Mouse (Mus musculus) embryonic facial prominence, embryonic 12.5 days (tissue): ENCODE measurements around the gene Ubap1. TPM values are rescaled to one million over a fixed set of nuclear protein-coding genes. Genes with fewer than 3 reads are reported as not detected.

Source experiments
- ATAC-seq: fragments of 200-750 bp; cut with Nextera tagmentation; 2 replicates; pipeline ENCODE4 v1.8.0; 2017; ENCODE audit not compliant: insufficient number of reproducible peaks, insufficient read depth, low FRiP score, low TSS enrichment
- H3K27ac ChIP-seq: fragments of 300-500 bp; sonication (generic); 2 replicates; pipeline ENCODE4 v1.5.1; 2016; ENCODE audit warnings: mild to moderate bottlenecking
- H3K27me3 ChIP-seq: fragments of 300-500 bp; sonication (generic); 2 replicates; pipeline ENCODE4 v1.6.1; 2016; ENCODE audit warnings: mild to moderate bottlenecking, moderate library complexity
- H3K36me3 ChIP-seq: fragments of 300-500 bp; sonication (generic); 2 replicates; pipeline ENCODE4 v1.6.1; 2016; ENCODE audit warnings: mild to moderate bottlenecking
- H3K4me1 ChIP-seq: fragments of 300-500 bp; sonication (generic); 2 replicates; pipeline ENCODE4 v1.6.1; 2016
- H3K4me2 ChIP-seq: fragments of 300-500 bp; sonication (generic); replicated peaks from 2 replicates; pipeline ENCODE4 v1.6.1; 2016; ENCODE audit warnings: mild to moderate bottlenecking, moderate library complexity
- H3K4me3 ChIP-seq: fragments of 300-500 bp; sonication (generic); 2 replicates; pipeline ENCODE4 v1.5.1; 2016; ENCODE audit warnings: mild to moderate bottlenecking
- H3K9ac ChIP-seq: fragments of 300-500 bp; sonication (generic); 2 replicates; pipeline ENCODE4 v1.6.1; 2016; ENCODE audit warnings: mild to moderate bottlenecking, moderate library complexity
- H3K9me3 ChIP-seq: fragments of 300-500 bp; sonication (generic); 2 replicates; pipeline ENCODE4 v1.6.1; 2016; ENCODE audit warnings: mild to moderate bottlenecking, moderate library complexity
- WGBS: fragments of 180-500 bp; shearing (Covaris S2); methylation state at CpG from one replicate; pipeline ENCODE4 v1.1.7; 2016; 5-methylcytosine and 5-hydroxymethylcytosine counted together
- polyA plus RNA-seq: library from polyadenylated mRNA; unstranded; fragments of >200 nt; fragmentation: Nextera tagmentation; extraction: Ambion mirVana; gene quantifications from 2 replicates; pipeline ENCODE4 v1.2.1, GENCODE M21; 2016

Ubap1 gene
- polyA plus RNA-seq, 1 experiment from 2014 or later: 74.7 TPM

DNA sequence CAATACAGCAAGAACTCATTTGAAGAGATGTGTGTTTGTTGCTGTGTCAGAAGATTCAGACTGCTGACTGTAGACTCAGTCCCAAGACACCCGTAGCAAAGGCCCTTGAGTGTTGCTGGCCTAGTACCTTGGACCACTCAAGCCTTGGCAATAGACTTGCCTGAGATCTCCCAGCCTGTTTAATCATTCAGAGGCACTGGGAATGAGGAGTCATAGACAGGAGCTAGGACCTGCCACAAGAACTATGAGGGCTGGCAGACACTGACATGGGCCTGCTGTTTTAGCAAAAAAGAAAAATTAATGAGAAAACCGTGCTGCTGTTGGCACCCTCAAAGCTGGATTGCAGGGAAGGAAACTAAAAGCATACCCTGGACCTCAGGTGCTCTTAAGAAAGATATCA is 42.2 kb downstream of the Ubap1 start:
- Histone ChIP-seq H3K4me3 (no peak overlapping the region), H3K4me1 (no peaks in the 10 kb centered on the region), H3K27me3 (no peaks in the 10 kb centered on the region), H3K36me3 (peaks cover 79% of the 10 kb centered on the region), H3K27ac (no peak overlapping the region), H3K9me3 (no peaks in the 10 kb centered on the region), H3K4me2 (no peak overlapping the region), H3K9ac (no peak overlapping the region)
- WGBS: 91% methylated on average over 2 of the region's 2 CpGs
- no peak for ATAC-seq

DNA sequence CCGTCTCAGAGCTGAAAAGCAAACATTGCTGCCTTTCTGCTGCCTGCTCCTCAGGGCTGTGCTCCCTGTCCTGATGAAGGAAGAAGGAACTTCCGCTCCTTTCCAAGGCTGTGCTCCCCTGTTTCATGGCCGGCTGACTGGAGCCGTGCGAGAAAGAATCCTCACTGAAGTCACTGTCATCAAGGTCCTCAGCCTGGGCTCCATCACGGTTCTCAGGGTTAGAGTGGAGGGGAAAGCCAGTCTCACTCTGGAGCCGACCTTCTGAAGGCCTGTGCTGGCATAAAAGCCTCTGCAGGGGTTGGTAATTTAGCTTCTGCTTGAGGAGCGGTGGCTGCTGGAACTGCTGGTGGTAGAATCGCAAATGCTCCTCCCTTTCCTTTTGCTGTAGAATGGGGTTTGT is 45.9 kb downstream of the Ubap1 start:
- no peak overlapping the region for H3K9ac ChIP-seq
- ATAC-seq: no peak
- H3K36me3 ChIP-seq: peaks cover 65% of the 10 kb centered on the region
- H3K27me3 ChIP-seq: no peaks in the 10 kb centered on the region
- no peak overlapping the region for H3K27ac ChIP-seq
- no peak overlapping the region for H3K4me2 ChIP-seq
- whole genome bisulfite sequencing: 84% methylated on average over 9 of the region's 9 CpGs
- H3K4me1 ChIP-seq: no peaks in the 10 kb centered on the region
- no peak overlapping the region for H3K4me3 ChIP-seq
- H3K9me3 ChIP-seq: no peaks in the 10 kb centered on the region

DNA sequence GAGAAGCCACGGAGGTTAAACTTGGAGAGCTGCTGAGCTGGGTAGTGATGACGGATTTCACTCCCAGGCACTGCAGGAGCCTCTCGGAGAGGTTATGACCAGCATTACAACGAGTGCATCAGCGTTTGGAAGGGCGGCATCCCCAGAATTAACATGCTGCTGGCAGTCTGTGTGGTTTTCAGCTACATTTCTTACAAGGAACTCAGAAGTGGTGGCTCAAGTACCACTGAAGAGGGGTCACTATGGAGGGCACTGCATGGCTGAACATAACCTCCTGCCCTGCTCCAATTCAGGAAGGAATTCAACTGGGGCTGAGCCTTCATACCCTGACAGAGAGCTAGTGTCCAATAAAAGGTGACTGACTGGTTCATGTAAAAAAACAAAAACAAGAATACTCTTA is 49.6 kb downstream of the Ubap1 start:
- ATAC-seq: no peak
- Histone ChIP-seq H3K9ac (no peak overlapping the region), H3K4me3 (no peak overlapping the region), H3K36me3 (peaks cover 41% of the 10 kb centered on the region), H3K27me3 (no peaks in the 10 kb centered on the region), H3K4me2 (no peak overlapping the region), H3K27ac (no peak overlapping the region), H3K9me3 (no peaks in the 10 kb centered on the region), H3K4me1 (no peaks in the 10 kb centered on the region)
- 92% methylated on average over 6 of the region's 6 CpGs for WGBS

DNA sequence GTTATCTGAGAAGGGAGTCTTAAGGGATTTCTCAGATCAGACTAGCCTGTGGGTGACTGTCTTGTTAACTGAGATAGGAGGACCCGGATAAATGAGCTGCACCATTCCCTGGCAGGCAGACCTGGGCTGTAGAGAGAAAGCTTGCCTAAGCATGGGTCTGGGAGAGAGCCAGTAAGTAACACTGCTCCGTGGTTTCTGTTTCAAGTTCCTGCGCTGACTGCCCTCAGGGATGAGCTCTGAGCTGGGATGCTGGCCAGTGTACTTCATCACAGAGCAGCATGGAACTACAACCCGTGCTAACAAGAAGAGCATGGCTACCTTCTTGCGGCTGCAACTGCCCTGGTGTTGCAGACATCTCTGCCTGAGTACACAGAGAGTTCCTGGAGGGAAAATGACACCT is 51.1 kb downstream of the Ubap1 start:
- no peak for ATAC-seq
- Histone ChIP-seq H3K4me3 (no peak overlapping the region), H3K9me3 (no peaks in the 10 kb centered on the region), H3K36me3 (peaks cover 30% of the 10 kb centered on the region), H3K4me1 (no peaks in the 10 kb centered on the region), H3K9ac (no peak overlapping the region), H3K27ac (no peak overlapping the region), H3K27me3 (no peaks in the 10 kb centered on the region), H3K4me2 (no peak overlapping the region)
- 82% methylated on average over 5 of the region's 5 CpGs for WGBS

DNA sequence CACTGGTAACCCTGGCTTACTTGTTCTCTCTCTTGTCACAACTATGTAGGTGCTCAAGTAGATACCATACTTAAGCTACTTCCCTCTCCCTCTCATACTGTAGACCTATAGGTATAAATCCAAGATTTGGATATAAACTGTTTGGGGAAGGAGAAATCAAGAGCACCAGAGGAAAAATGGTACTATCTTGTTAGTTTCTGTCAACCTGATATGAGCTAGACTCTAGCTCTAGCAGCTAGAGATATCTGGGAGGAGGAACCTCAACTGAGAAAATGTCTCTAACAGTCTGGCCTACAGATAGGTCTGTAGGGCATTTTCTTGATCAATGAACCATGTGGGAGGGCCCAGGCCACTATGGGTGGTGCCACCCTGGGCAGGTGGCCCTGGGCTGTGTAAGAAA is 52.4 kb downstream of the Ubap1 start:
- H3K4me3 ChIP-seq: no peak overlapping the region
- H3K4me2 ChIP-seq: no peak overlapping the region
- H3K27me3 ChIP-seq: no peaks in the 10 kb centered on the region
- no peaks in the 10 kb centered on the region for H3K4me1 ChIP-seq
- no peak overlapping the region for H3K9ac ChIP-seq
- H3K27ac ChIP-seq: no peak overlapping the region
- peaks cover 18% of the 10 kb centered on the region for H3K36me3 ChIP-seq
- no peaks in the 10 kb centered on the region for H3K9me3 ChIP-seq
- ATAC-seq: no peak

DNA sequence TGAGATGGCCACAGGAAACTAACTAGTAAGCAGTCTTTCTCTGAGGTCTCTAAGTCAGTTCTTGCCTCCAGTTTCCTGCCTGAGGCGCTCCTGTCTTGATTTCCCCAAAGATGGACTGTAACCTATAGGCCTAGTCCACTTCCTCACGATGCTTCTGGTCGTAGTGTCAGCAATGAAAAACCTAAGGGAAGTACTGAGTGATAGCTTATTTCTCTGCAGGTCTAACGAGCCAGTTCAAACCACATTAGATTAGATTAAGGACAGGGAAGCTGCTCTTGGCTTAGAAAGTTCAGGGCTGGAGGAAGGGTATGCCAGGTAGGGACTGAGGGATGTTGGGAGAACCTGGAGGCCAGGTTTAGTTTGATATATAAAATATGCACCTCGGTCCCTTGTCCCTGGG is 52.8 kb downstream of the Ubap1 start:
- ATAC-seq: no peak
- Histone ChIP-seq H3K9ac (no peak overlapping the region), H3K27ac (no peak overlapping the region), H3K4me2 (no peak overlapping the region), H3K4me3 (no peak overlapping the region), H3K36me3 (peaks cover 22% of the 10 kb centered on the region), H3K4me1 (no peaks in the 10 kb centered on the region), H3K9me3 (no peaks in the 10 kb centered on the region), H3K27me3 (no peaks in the 10 kb centered on the region)
- WGBS: 85% methylated on average over 5 of the region's 5 CpGs

DNA sequence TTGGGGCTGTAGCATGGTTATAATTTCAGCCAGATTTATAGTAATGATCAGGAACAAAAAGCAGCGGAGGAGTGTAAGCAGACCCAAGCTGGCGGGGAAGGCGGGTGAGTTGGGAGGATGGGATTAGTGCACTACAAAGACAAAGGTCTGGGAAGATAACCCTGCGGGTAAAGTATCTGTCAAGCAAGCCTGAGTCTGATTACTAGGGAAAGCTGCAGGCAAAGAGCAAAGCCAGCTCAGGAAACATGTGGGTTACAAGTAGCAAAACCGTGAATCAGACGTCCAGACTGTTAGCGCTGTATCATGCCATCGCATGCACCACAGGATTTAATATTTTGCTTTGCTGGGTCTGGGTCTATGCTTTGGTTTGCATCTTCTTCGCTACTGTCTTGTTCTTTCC is 57.8 kb downstream of the Ubap1 start:
- no peak for ATAC-seq
- H3K27ac ChIP-seq: no peak overlapping the region
- no peaks in the 10 kb centered on the region for H3K9me3 ChIP-seq
- no peak overlapping the region for H3K4me3 ChIP-seq
- H3K4me2 ChIP-seq: no peak overlapping the region
- H3K36me3 ChIP-seq: peaks cover 18% of the 10 kb centered on the region; the same call in 1 of the 2 replicates
- 85% methylated on average over 9 of the region's 9 CpGs for WGBS
- no peaks in the 10 kb centered on the region for H3K4me1 ChIP-seq
- no peak overlapping the region for H3K9ac ChIP-seq
- no peaks in the 10 kb centered on the region for H3K27me3 ChIP-seq

DNA sequence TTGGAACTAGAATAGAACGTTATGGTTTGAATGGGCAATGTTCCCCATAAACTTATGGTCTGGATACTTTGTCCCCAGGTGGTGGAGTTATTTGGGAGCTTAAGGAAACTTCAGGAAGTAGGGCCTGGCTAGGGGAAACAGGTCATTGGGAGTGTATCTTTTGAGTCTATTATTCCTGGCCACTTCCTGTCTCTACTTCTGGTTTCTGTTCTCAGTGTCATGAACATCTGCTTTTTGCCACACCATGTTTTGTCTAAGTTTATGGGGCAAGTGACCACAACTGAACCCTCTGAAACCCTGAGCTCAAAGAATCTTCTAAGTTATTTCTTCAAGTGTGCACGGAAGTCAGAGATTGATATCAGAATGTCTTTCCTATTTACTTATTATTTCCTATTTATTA is 58.6 kb downstream of the Ubap1 start:
- no peaks in the 10 kb centered on the region for H3K9me3 ChIP-seq

DNA sequence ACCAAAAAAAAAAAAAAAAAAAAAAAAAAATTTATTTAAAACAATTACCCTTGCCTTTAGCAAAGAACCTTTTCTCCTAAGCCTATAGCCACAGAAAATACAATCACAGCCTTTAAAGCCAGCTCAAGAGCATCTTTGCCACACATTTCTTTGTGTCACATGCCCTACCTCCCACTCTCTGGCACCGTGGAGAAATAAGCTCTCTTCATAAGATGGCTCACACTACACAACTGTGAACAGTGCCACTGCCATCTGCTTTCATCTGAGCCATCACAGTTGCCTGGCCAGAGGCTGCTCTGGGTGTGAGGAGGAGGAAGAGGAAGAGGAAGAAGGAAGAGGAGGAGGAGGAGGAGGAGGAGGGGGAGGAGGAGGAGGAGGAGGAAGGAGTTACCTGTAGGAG is 60.5 kb downstream of the Ubap1 start:
- H3K4me3 ChIP-seq: no peak overlapping the region
- H3K9ac ChIP-seq: no peak overlapping the region
- WGBS: 89% methylated on average over 1 of the region's 1 CpGs
- no peak overlapping the region for H3K4me2 ChIP-seq
- no peaks in the 10 kb centered on the region for H3K9me3 ChIP-seq
- H3K4me1 ChIP-seq: no peaks in the 10 kb centered on the region
- H3K27ac ChIP-seq: no peak overlapping the region
- ATAC-seq: no peak
- H3K27me3 ChIP-seq: no peaks in the 10 kb centered on the region
- peaks cover 18% of the 10 kb centered on the region; the same call in 1 of the 2 replicates for H3K36me3 ChIP-seq

More for the DNA sequence above, 58.6 kb downstream of the Ubap1 start:
- H3K27ac ChIP-seq: no peak overlapping the region
- 86% methylated on average over 2 of the region's 2 CpGs for WGBS
- no peak overlapping the region for H3K4me2 ChIP-seq
- no peak overlapping the region for H3K9ac ChIP-seq
- H3K36me3 ChIP-seq: peaks cover 18% of the 10 kb centered on the region; the same call in 1 of the 2 replicates
- ATAC-seq: no peak
- no peak overlapping the region for H3K4me3 ChIP-seq
- no peaks in the 10 kb centered on the region for H3K4me1 ChIP-seq
- no peaks in the 10 kb centered on the region for H3K27me3 ChIP-seq

DNA sequence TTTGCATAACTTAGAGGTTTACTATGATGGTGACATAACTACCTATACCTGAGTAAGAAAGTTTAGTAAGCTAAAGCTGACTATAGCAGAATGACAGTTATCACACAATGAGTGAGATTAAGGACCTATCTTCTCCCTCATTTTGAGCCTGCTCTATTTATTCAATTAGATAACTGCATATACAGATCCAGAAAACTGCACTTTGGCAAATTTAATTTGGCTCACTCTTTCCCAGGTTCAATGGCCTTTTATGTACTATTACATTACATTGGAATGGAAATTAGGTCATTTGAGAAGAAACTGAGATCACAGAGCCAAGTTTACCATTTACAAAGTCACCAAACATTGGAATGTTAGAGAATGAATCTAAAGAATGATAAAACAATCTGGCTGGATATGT is 68.2 kb downstream of the Ubap1 start:
- no peak overlapping the region for H3K4me3 ChIP-seq
- H3K27ac ChIP-seq: no peak overlapping the region
- no peaks in the 10 kb centered on the region for H3K9me3 ChIP-seq
- H3K36me3 ChIP-seq: no peaks in the 10 kb centered on the region
- no peak overlapping the region for H3K4me2 ChIP-seq
- no peaks in the 10 kb centered on the region for H3K27me3 ChIP-seq
- ATAC-seq: no peak
- H3K9ac ChIP-seq: no peak overlapping the region
- no peaks in the 10 kb centered on the region for H3K4me1 ChIP-seq

DNA sequence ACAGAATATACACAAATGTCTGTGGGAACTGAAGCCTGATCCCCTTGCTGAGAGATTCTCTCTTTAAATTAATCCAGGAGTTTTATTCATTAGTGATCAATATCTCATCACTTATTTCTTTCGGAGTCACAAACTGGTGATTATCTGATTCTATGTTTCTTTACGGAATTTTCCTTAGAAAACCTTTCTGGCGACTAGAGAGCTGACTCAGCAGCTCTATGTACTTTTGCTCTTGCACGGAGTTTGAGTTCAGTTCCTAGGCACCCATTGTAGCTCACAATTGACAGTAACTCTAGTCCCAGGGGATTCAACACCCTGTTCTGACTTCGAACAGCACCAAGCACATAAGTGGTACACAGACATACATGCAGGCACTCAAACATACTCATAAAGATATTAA is 90.1 kb downstream of the Ubap1 start:
- Histone ChIP-seq H3K9me3 (no peaks in the 10 kb centered on the region), H3K4me2 (no peak overlapping the region), H3K36me3 (0 out of 2 replicates have a peak, but pooled peaks cover 3% of the 10 kb centered on the region), H3K9ac (no peak overlapping the region), H3K4me1 (no peaks in the 10 kb centered on the region), H3K27me3 (no peaks in the 10 kb centered on the region), H3K27ac (no peak overlapping the region), H3K4me3 (no peak overlapping the region)
- WGBS: 85% methylated on average over 5 of the region's 5 CpGs
- ATAC-seq: no peak
